Comparison of ENCODE assay signal across 16 mouse cellular contexts in genomic region chr4:49278515-49278914, GRCm38 (mm10).
DNase-seq lines count a peak whose midpoint lies in the region; ATAC-seq and TF ChIP-seq lines count a peak whose summit lies in the region.
"Had no signal": no experiment of that assay in that cellular context is flagged by ENCODE, and none has a peak within 500 bp of the region (broad histone marks: within the 10 kb centered on the region; RNA-seq: fewer than 3 reads in every experiment).

No protein-coding gene starts in this region.

- H3K27me3 ChIP-seq in hindbrain, postnatal 0 days (ENCODE audit: insufficient read depth, low read length): no peaks in the 10 kb centered on the region
- H3K27me3 ChIP-seq: intestine, embryonic 15.5 days; liver, embryonic 13.5 days; stomach, embryonic 15.5 days had no signal

- no peak overlapping the region for H3K9ac ChIP-seq in hindbrain, postnatal 0 days (replicated peaks; ENCODE audit: low read length)
- H3K9ac ChIP-seq: intestine, embryonic 15.5 days; liver, embryonic 13.5 days; stomach, embryonic 15.5 days had no signal

- H3K9me3 ChIP-seq in hindbrain, postnatal 0 days (ENCODE audit: low read length): no peaks in the 10 kb centered on the region
- H3K9me3 ChIP-seq: intestine, embryonic 15.5 days; limb, embryonic 10.5 days; liver, embryonic 13.5 days; stomach, embryonic 15.5 days had no signal

- H3K27ac ChIP-seq in hindbrain, postnatal 0 days: no peak overlapping the region
- H3K27ac ChIP-seq: intestine, embryonic 15.5 days; kidney, postnatal 0 days; limb, embryonic 10.5 days; liver, embryonic 13.5 days; stomach, embryonic 15.5 days had no signal

- no peak for TF ChIP-seq POLR2A in brain, embryonic 14.5 days (IDR thresholded peaks at IDR 0.05; ENCODE audit: borderline replicate concordance, extremely low read depth, insufficient read depth, insufficient read length, poor library complexity, severe bottlenecking)

- no peak overlapping the region for H3K4me3 ChIP-seq in hindbrain, postnatal 0 days (ENCODE audit: low read length)
- H3K4me3 ChIP-seq: intestine, embryonic 15.5 days; limb, embryonic 10.5 days; liver, embryonic 13.5 days; stomach, embryonic 15.5 days had no signal

- no peak overlapping the region for H3K4me2 ChIP-seq in hindbrain, postnatal 0 days (ENCODE audit: low read depth, low read length)
- H3K4me2 ChIP-seq: intestine, embryonic 15.5 days; liver, embryonic 13.5 days; stomach, embryonic 15.5 days had no signal

- no peaks in the 10 kb centered on the region for H3K4me1 ChIP-seq in hindbrain, postnatal 0 days (ENCODE audit: insufficient read depth, low read length)
- H3K4me1 ChIP-seq: intestine, embryonic 15.5 days; limb, embryonic 10.5 days; liver, embryonic 13.5 days; stomach, embryonic 15.5 days had no signal

- peak; percentile 78 for ATAC-seq in frontal cortex, adult (ENCODE audit: low TSS enrichment)
- ATAC-seq in hindbrain, postnatal 0 days: peak; percentile 97
- ATAC-seq: CD4-positive, CD25-positive, alpha-beta regulatory T cell, adult 4 months; intestine, embryonic 15.5 days; lung, postnatal 0 days had no signal

- no peak for TF ChIP-seq CTCF in brain, embryonic 14.5 days (IDR thresholded peaks at IDR 0.05; ENCODE audit: borderline replicate concordance, extremely low read depth, insufficient read depth, insufficient read length)
- TF ChIP-seq CTCF in hindbrain, postnatal 0 days (IDR thresholded peaks at IDR 0.05; ENCODE audit: low read depth): no peak

- no peaks in the 10 kb centered on the region for H3K36me3 ChIP-seq in hindbrain, postnatal 0 days (ENCODE audit: insufficient read depth, low read length)
- H3K36me3 ChIP-seq: intestine, embryonic 15.5 days; limb, embryonic 10.5 days; liver, embryonic 13.5 days; stomach, embryonic 15.5 days had no signal

- WGBS in hindbrain, postnatal 0 days: 32% methylated on average over 5 of the region's 5 CpGs

- DNase-seq in frontal cortex, postnatal 14 days (ENCODE audit: low spot score in 2 of 2): no peak
- peak; percentile 31 for DNase-seq in Muller cell, postnatal 12 days (ENCODE audit: inconsistent ontology term)
- peak; percentile 83 for DNase-seq in brain, embryonic 14.5 days (ENCODE audit: low read depth)
- peak; percentile 82 for DNase-seq in hindbrain, postnatal 0 days (ENCODE audit: low spot score)
- DNase-seq in heart, postnatal 4 days: no peak
- DNase-seq in adrenal gland, postnatal 25 days: no peak
- DNase-seq: adrenal gland, postnatal 36 days; liver, embryonic 13.5 days; thymus, postnatal 14 days had no signal

Comparison
In these comparisons a context has a peak if more than half of its experiments do, and no peak if none do; other contexts are left out.
1. DNase-seq: peak in Muller cell, postnatal 12 days (single experiment), brain, embryonic 14.5 days (single experiment) and hindbrain, postnatal 0 days (single experiment); none in frontal cortex, postnatal 14 days (0 of 2), heart, postnatal 4 days (single experiment) and adrenal gland, postnatal 25 days (single experiment).